Mouse (Mus musculus): ENCODE measurements around the gene Fbxl3. TPM values are rescaled to one million over a fixed set of nuclear protein-coding genes. Genes with fewer than 3 reads are reported as not detected.

The Fbxl3 gene
- polyA plus RNA-seq, 1 experiment: 10.4 TPM

- TF ChIP-seq MAX (IDR thresholded peaks at IDR 0.05; ENCODE audit: low read depth) (no peak), MYOD1 (IDR thresholded peaks at IDR 0.05; ENCODE audit: control insufficient read depth in 1 of 3, insufficient read length in 2 of 3, low read depth in 2 of 3) (no peak), TCF12 (IDR thresholded peaks at IDR 0.05; ENCODE audit: insufficient read depth, poor library complexity, severe bottlenecking) (no peak), POLR2AphosphoS2 (IDR thresholded peaks at IDR 0.05; ENCODE audit: insufficient read length, low read depth) (no peak), REST (IDR thresholded peaks at IDR 0.05; ENCODE audit: insufficient read depth, insufficient read length) (no peak), CEBPB (IDR thresholded peaks at IDR 0.05; ENCODE audit: insufficient read depth, poor library complexity, severe bottlenecking) (no peak)
- H3K36me3 ChIP-seq (ENCODE audit: control insufficient read depth, insufficient read depth): peaks cover 31% of the 10 kb centered on the region
- H3K27me3 ChIP-seq (ENCODE audit: control insufficient read depth, insufficient read depth, insufficient read length): no peaks in the 10 kb centered on the region
These were observed 13.4 kb upstream of the Fbxl3 start for GRCm38 (mm10) chr14:103112606-103113363.

DNA sequence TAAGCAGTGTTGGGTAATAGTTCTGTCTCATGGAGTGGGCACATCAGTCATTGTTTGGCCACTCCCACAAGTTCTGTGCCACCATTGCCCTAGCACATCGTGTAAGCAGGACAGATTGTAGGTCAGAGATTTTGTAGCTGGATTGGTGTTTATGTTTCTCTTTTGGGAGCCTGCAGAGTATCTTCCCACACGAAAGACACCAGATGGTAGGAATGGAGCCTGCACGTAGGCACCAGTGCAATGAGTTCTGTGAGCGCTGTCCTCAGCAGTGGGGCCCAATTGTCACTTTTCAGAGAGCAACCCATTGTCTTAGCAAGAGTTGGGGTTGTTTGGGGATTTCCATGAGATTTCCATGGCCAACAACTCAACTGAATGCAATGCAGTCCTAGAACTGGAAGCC, 10.6 kb upstream of the Fbxl3 start:
- H3K36me3 ChIP-seq (ENCODE audit: control insufficient read depth, insufficient read depth): peaks cover 20% of the 10 kb centered on the region
- H3K79me2 ChIP-seq (ENCODE audit: control insufficient read depth, insufficient read depth): no peaks in the 10 kb centered on the region
- H3K27me3 ChIP-seq (ENCODE audit: control insufficient read depth, insufficient read depth, insufficient read length): no peaks in the 10 kb centered on the region
- H3K4me2 ChIP-seq (ENCODE audit: low read depth): no peak overlapping the region
- H3ac ChIP-seq (ENCODE audit: control insufficient read depth, insufficient read length): no peak overlapping the region
- no peak overlapping the region for H3K4me3 ChIP-seq
- TF ChIP-seq MYOD1 (IDR thresholded peaks at IDR 0.05; ENCODE audit: control insufficient read depth in 1 of 3, insufficient read length in 2 of 3, low read depth in 2 of 3): no peak
- TF ChIP-seq E2F4 (IDR thresholded peaks at IDR 0.05; ENCODE audit: insufficient read depth): no peak
- no peak for TF ChIP-seq TCF12 (IDR thresholded peaks at IDR 0.05; ENCODE audit: insufficient read depth, poor library complexity, severe bottlenecking)
- no peak for TF ChIP-seq REST (IDR thresholded peaks at IDR 0.05; ENCODE audit: insufficient read depth, insufficient read length)
- TF ChIP-seq POLR2AphosphoS2 (IDR thresholded peaks at IDR 0.05; ENCODE audit: insufficient read length, low read depth): no peak
- TF ChIP-seq SRF (IDR thresholded peaks at IDR 0.05; ENCODE audit: control insufficient read depth, insufficient read length, low read depth): no peak
- no peak for TF ChIP-seq USF1 (IDR thresholded peaks at IDR 0.05; ENCODE audit: low read depth)

More at GRCm38 (mm10) chr14:103112606-103113363, 13.4 kb upstream of the Fbxl3 start:
- no peak overlapping the region for H3K4me3 ChIP-seq
- H3ac ChIP-seq (ENCODE audit: control insufficient read depth, insufficient read length): no peak overlapping the region
- no peaks in the 10 kb centered on the region for H3K79me2 ChIP-seq (ENCODE audit: control insufficient read depth, insufficient read depth)
- no peak overlapping the region for H3K4me2 ChIP-seq (ENCODE audit: low read depth)

- Histone ChIP-seq H3K36me3 (ENCODE audit: control insufficient read depth, insufficient read depth) (peaks cover 4% of the 10 kb centered on the region), H3K79me2 (ENCODE audit: control insufficient read depth, insufficient read depth) (no peaks in the 10 kb centered on the region), H3K4me2 (ENCODE audit: low read depth) (no peak overlapping the region), H3K4me3 (no peak overlapping the region), H3K27me3 (ENCODE audit: control insufficient read depth, insufficient read depth, insufficient read length) (no peaks in the 10 kb centered on the region), H3ac (ENCODE audit: control insufficient read depth, insufficient read length) (no peak overlapping the region)
- TF ChIP-seq POLR2AphosphoS2 (IDR thresholded peaks at IDR 0.05; ENCODE audit: insufficient read length, low read depth) (no peak), USF1 (IDR thresholded peaks at IDR 0.05; ENCODE audit: low read depth) (no peak), E2F4 (IDR thresholded peaks at IDR 0.05; ENCODE audit: insufficient read depth) (no peak), MYOG (IDR thresholded peaks at IDR 0.05; ENCODE audit: control insufficient read depth in 1 of 3, insufficient read depth in 1 of 3, insufficient read length in 2 of 3, low read depth in 2 of 3) (no peak)
These were observed 6.9 kb upstream of the Fbxl3 start for GRCm38 (mm10) chr14:103106301-103106700.

DNA sequence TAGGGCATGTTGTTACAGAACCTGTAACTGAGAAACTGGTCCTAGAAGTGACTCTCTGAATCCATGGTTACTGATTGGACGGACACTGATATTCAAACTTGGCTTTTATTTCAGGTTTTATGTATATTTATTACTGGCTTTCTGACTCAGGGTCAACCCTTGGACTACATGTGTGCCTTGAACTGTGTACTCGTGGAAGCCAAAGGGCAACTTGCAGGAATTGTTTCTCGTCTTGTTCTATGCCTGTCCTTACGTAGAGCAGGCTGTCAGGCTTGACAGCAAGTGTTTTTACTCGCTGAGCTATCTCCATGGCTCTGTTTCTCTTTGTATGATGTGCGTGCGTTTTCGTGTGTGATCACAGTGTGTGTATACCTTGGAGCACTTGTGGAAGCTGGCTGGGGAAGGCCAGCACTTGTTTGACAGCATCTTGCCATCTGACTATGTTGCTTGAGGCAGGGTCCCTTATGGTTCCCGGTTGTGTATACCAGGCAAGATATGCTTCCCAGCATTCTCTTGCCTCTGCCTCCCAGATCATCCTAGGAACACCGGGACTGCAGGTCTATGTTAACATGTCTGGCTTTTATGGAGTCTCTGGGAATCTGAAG, 3.5 kb upstream of the Fbxl3 start:
- H3K36me3 ChIP-seq (ENCODE audit: control insufficient read depth, insufficient read depth): no peaks in the 10 kb centered on the region
- H3K4me2 ChIP-seq (ENCODE audit: low read depth): no peak overlapping the region
- peaks cover 8% of the 10 kb centered on the region for H3K79me2 ChIP-seq (ENCODE audit: control insufficient read depth, insufficient read depth)
- H3ac ChIP-seq (ENCODE audit: control insufficient read depth, insufficient read length): no peak overlapping the region
- TF ChIP-seq MAX (IDR thresholded peaks at IDR 0.05; ENCODE audit: low read depth) (no peak), POLR2AphosphoS2 (IDR thresholded peaks at IDR 0.05; ENCODE audit: insufficient read length, low read depth) (no peak), TCF12 (IDR thresholded peaks at IDR 0.05; ENCODE audit: insufficient read depth, poor library complexity, severe bottlenecking) (no peak), SRF (IDR thresholded peaks at IDR 0.05; ENCODE audit: control insufficient read depth, insufficient read length, low read depth) (no peak), REST (IDR thresholded peaks at IDR 0.05; ENCODE audit: insufficient read depth, insufficient read length) (no peak), MYOG (IDR thresholded peaks at IDR 0.05; ENCODE audit: control insufficient read depth in 1 of 3, insufficient read depth in 1 of 3, insufficient read length in 2 of 3, low read depth in 2 of 3) (no peak), POLR2A (IDR thresholded peaks at IDR 0.05; ENCODE audit: insufficient read length, low read depth) (no peak), CEBPB (IDR thresholded peaks at IDR 0.05; ENCODE audit: insufficient read depth, poor library complexity, severe bottlenecking) (no peak), E2F4 (IDR thresholded peaks at IDR 0.05; ENCODE audit: insufficient read depth) (no peak), USF1 (IDR thresholded peaks at IDR 0.05; ENCODE audit: low read depth) (no peak), MYOD1 (IDR thresholded peaks at IDR 0.05; ENCODE audit: control insufficient read depth in 1 of 3, insufficient read length in 2 of 3, low read depth in 2 of 3) (no peak), TCF3 (IDR thresholded peaks at IDR 0.05; ENCODE audit: insufficient read length, low read depth) (no peak)
- H3K4me3 ChIP-seq: no peak overlapping the region
- no peaks in the 10 kb centered on the region for H3K27me3 ChIP-seq (ENCODE audit: control insufficient read depth, insufficient read depth, insufficient read length)

DNA sequence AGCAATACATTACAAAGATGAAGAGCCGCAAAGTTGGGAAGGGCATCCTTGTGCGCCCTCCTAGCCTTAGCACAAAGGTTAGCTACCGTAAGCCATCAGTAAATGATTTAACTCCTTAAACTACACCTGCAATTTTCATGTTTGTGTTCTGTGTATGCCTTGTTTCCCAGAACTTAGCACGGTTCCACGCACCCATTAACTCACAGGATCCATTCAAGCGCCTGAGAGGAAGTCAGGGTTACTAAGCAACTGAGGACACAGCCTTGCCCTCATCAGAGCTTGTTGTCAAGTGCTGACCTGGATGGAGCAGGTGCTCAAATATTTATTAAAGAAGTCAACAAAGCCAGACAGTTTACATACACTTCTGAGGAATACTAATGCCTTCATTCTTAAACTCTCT, 2.9 kb upstream of the Fbxl3 start:
- no peaks in the 10 kb centered on the region for H3K27me3 ChIP-seq (ENCODE audit: control insufficient read depth, insufficient read depth, insufficient read length)
- H3K79me2 ChIP-seq (ENCODE audit: control insufficient read depth, insufficient read depth): peaks cover 14% of the 10 kb centered on the region
- no peak for TF ChIP-seq POLR2AphosphoS2 (IDR thresholded peaks at IDR 0.05; ENCODE audit: insufficient read length, low read depth)
- no peak for TF ChIP-seq CEBPB (IDR thresholded peaks at IDR 0.05; ENCODE audit: insufficient read depth, poor library complexity, severe bottlenecking)
- TF ChIP-seq TCF3 (IDR thresholded peaks at IDR 0.05; ENCODE audit: insufficient read length, low read depth): no peak
- no peak for TF ChIP-seq MAX (IDR thresholded peaks at IDR 0.05; ENCODE audit: low read depth)
- no peak for TF ChIP-seq MYOG (IDR thresholded peaks at IDR 0.05; ENCODE audit: control insufficient read depth in 1 of 3, insufficient read depth in 1 of 3, insufficient read length in 2 of 3, low read depth in 2 of 3)
- TF ChIP-seq SRF (IDR thresholded peaks at IDR 0.05; ENCODE audit: control insufficient read depth, insufficient read length, low read depth): no peak
- TF ChIP-seq REST (IDR thresholded peaks at IDR 0.05; ENCODE audit: insufficient read depth, insufficient read length): no peak
- TF ChIP-seq USF1 (IDR thresholded peaks at IDR 0.05; ENCODE audit: low read depth): no peak
- TF ChIP-seq TCF12 (IDR thresholded peaks at IDR 0.05; ENCODE audit: insufficient read depth, poor library complexity, severe bottlenecking): no peak
- TF ChIP-seq POLR2A (IDR thresholded peaks at IDR 0.05; ENCODE audit: insufficient read length, low read depth): no peak
- no peak for TF ChIP-seq E2F4 (IDR thresholded peaks at IDR 0.05; ENCODE audit: insufficient read depth)
- no peak for TF ChIP-seq MYOD1 (IDR thresholded peaks at IDR 0.05; ENCODE audit: control insufficient read depth in 1 of 3, insufficient read length in 2 of 3, low read depth in 2 of 3)
- no peaks in the 10 kb centered on the region for H3K36me3 ChIP-seq (ENCODE audit: control insufficient read depth, insufficient read depth)
- no peak overlapping the region for H3K4me2 ChIP-seq (ENCODE audit: low read depth)
- H3ac ChIP-seq (ENCODE audit: control insufficient read depth, insufficient read length): no peak overlapping the region
- no peak overlapping the region for H3K4me3 ChIP-seq

All from myocyte (in vitro differentiated cells).